8 mouse cellular contexts compared by ENCODE assay signal in genomic region chr5:29477474-29478207, GRCm38 (mm10). TPM values are rescaled to one million over a fixed set of nuclear protein-coding genes. Genes with fewer than 3 reads are reported as not detected.
DNase-seq lines count a peak whose midpoint lies in the region; ATAC-seq and TF ChIP-seq lines count a peak whose summit lies in the region.

No protein-coding gene starts in this region.

- intact Hi-C loops in heart, adult 2 months (cut with DNase I), result no loop called here
- intact Hi-C loops in heart, postnatal 14 days (cut with DNase I), result loop anchor here (5.0 kb wide), 1 partner anchor 90 kb away; no protein-coding TSS in a partner anchor

- CTCF ChIA-PET in Patski (lab: Charles Lee), result interaction anchor here (0.9 kb wide), 1 partner anchor 11 kb away, joined by 3 read pairs; no protein-coding TSS in a partner anchor

- no peak for TF ChIP-seq EP300 in heart, adult 2 months (IDR thresholded peaks at IDR 0.05; ENCODE audit: insufficient read depth, low read depth, low read length)
- no peak for TF ChIP-seq EP300 in liver, postnatal 0 days (IDR thresholded peaks at IDR 0.05; ENCODE audit: low read depth)

- H3K4me2 ChIP-seq in heart, embryonic 16.5 days (ENCODE audit: low read depth, low read length), result peak overlapping the region; percentile 65
- H3K4me2 ChIP-seq in liver, postnatal 0 days (ENCODE audit: low read depth, low read length), result peak overlapping the region; percentile 49

- POLR2A ChIA-PET in Patski (lab: Charles Lee), result no interaction called here

- peaks cover 33% of the 10 kb centered on the region for H3K27me3 ChIP-seq in heart, adult 2 months (ENCODE audit: control insufficient read depth, insufficient read depth, low read length)
- H3K27me3 ChIP-seq in Patski, result peaks cover 87% of the 10 kb centered on the region
- H3K27me3 ChIP-seq in heart, embryonic 16.5 days (ENCODE audit: control insufficient read depth, insufficient read depth, low read length), result peaks cover 96% of the 10 kb centered on the region
- H3K27me3 ChIP-seq in liver, postnatal 0 days (ENCODE audit: insufficient read depth, low read length), result peaks cover 97% of the 10 kb centered on the region

- no peak overlapping the region for H3K27ac ChIP-seq in heart, adult 2 months
- H3K27ac ChIP-seq in heart, embryonic 16.5 days (ENCODE audit: low read length), result no peak overlapping the region
- no peak overlapping the region for H3K27ac ChIP-seq in liver, postnatal 0 days (ENCODE audit: low read depth)

- no peaks in the 10 kb centered on the region; the same call in 1 of the 2 replicates for H3K9me3 ChIP-seq in heart, embryonic 16.5 days (replicated peaks; ENCODE audit: control insufficient read depth, low read length)
- H3K9me3 ChIP-seq in liver, postnatal 0 days (ENCODE audit: low read length), result no peaks in the 10 kb centered on the region

- DNase-seq in heart, adult 2 months, result no peak
- no peak for DNase-seq in heart, postnatal 14 days
- no peak for DNase-seq in Patski (ENCODE audit: low read depth, low spot score)
- DNase-seq in liver, postnatal 0 days, result no peak
- DNase-seq in yolk sac, embryonic 10.5 days (ENCODE audit: low spot score), result no peak
- DNase-seq in cerebellum, adult 18-20 months, result no peak
- DNase-seq in frontal cortex, adult 2 months (ENCODE audit: extremely low spot score in 1 of 2, low spot score in 1 of 2), result no peak

- no peak overlapping the region for H3K9ac ChIP-seq in heart, adult 2 months (ENCODE audit: low read depth, low read length)
- H3K9ac ChIP-seq in heart, embryonic 16.5 days (ENCODE audit: low read length), result no peak overlapping the region
- H3K9ac ChIP-seq in liver, postnatal 0 days (replicated peaks), result no peak overlapping the region

- TF ChIP-seq POLR2A in heart, adult 2 months (IDR thresholded peaks at IDR 0.05; ENCODE audit: insufficient read depth, low read depth, low read length), result no peak

- TF ChIP-seq CTCF in heart, adult 2 months (IDR thresholded peaks at IDR 0.05), result no peak
- no peak for TF ChIP-seq CTCF in Patski (IDR thresholded peaks at IDR 0.05)
- no peak for TF ChIP-seq CTCF in liver, postnatal 0 days (IDR thresholded peaks at IDR 0.05; ENCODE audit: low read depth)

- peak overlapping the region; percentile 30; the same call in 1 of the 2 replicates for H3K4me3 ChIP-seq in heart, adult 2 months
- H3K4me3 ChIP-seq in heart, embryonic 16.5 days (ENCODE audit: low read length), result peak overlapping the region; percentile 44
- peak overlapping the region; percentile 26 for H3K4me3 ChIP-seq in liver, postnatal 0 days (ENCODE audit: low read depth, low read length)

- ATAC-seq in Patski, result peak; percentile 19
- no peak for ATAC-seq in heart, embryonic 16.5 days (replicated peaks; ENCODE audit: extremely low read depth, insufficient read depth, low FRiP score)
- ATAC-seq in liver, postnatal 0 days, result no peak

- 1% methylated on average over 73 of the region's 73 CpGs for WGBS in heart, adult 2 months
- under 1% methylated on average over 69 of the region's 73 CpGs for WGBS in heart, embryonic 16.5 days
- 3% methylated on average over 50 of the region's 73 CpGs for WGBS in liver, postnatal 0 days (ENCODE audit: insufficient replicate concordance)

- in situ Hi-C loops in Patski (cut with MboI; ENCODE audit: low pct_unique_long_range_greater_than_20kb), result no loop called here

- no peaks in the 10 kb centered on the region for H3K36me3 ChIP-seq in heart, adult 2 months (ENCODE audit: control insufficient read depth, insufficient read depth, low read length)
- H3K36me3 ChIP-seq in heart, embryonic 16.5 days (ENCODE audit: control insufficient read depth, insufficient read depth), result no peaks in the 10 kb centered on the region
- no peaks in the 10 kb centered on the region for H3K36me3 ChIP-seq in liver, postnatal 0 days (replicated peaks; ENCODE audit: insufficient read depth, low read length)

- H3K79me2 ChIP-seq in heart, adult 2 months (replicated peaks; ENCODE audit: control insufficient read depth, insufficient read depth, low read length), result no peaks in the 10 kb centered on the region

- no peaks in the 10 kb centered on the region for H3K4me1 ChIP-seq in heart, adult 2 months (ENCODE audit: control insufficient read depth, insufficient read depth, low read length)
- H3K4me1 ChIP-seq in heart, embryonic 16.5 days (ENCODE audit: control insufficient read depth, insufficient read depth, low read length), result peaks cover 11% of the 10 kb centered on the region
- peaks cover 3% of the 10 kb centered on the region; the same call in 1 of the 2 replicates for H3K4me1 ChIP-seq in liver, postnatal 0 days (ENCODE audit: insufficient read depth)

RNA-seq across cellular contexts. Expression of gene Mnx1, which starts 0.6 kb away (rescaled TPM):
- not detected for total RNA-seq in heart, adult 2 months (2021)
- not detected in 2 replicates for polyA plus RNA-seq in heart, adult 2 months (2012; rRNA removed)
- not detected for total RNA-seq in heart, postnatal 14 days (2021)
- not detected for polyA plus RNA-seq in Patski (2021)
- not detected in 2 replicates for polyA plus RNA-seq in heart, embryonic 16.5 days (2015; fragmentation: Nextera tagmentation; extraction: Ambion mirVana)
- polyA plus RNA-seq in liver, postnatal 0 days (2015; fragmentation: Nextera tagmentation; extraction: Ambion mirVana), result not detected in 2 replicates
- not detected in 2 replicates for polyA plus RNA-seq in frontal cortex, adult 2 months (2012; rRNA removed)

RNA-seq across cellular contexts. Expression of gene Nom1, which starts 43.2 kb away (rescaled TPM):
- 10 to 100 TPM; 13.4 to 16.1 TPM for total RNA-seq in heart, adult 2 months (2021)
- polyA plus RNA-seq in heart, adult 2 months (2012; rRNA removed), result 4.5 and 9.3 TPM in 2 replicates
- total RNA-seq in heart, postnatal 14 days (2021), result 10 to 100 TPM; 13.7 to 14.1 TPM
- polyA plus RNA-seq in Patski (2021), result 41.1 TPM
- polyA plus RNA-seq in heart, embryonic 16.5 days (2015; fragmentation: Nextera tagmentation; extraction: Ambion mirVana), result 19.0 and 19.1 TPM in 2 replicates
- 10.6 and 13.2 TPM in 2 replicates for polyA plus RNA-seq in liver, postnatal 0 days (2015; fragmentation: Nextera tagmentation; extraction: Ambion mirVana)
- polyA plus RNA-seq in frontal cortex, adult 2 months (2012; rRNA removed), result 19.4 and 20.6 TPM in 2 replicates
